Mouse (Mus musculus) heart, adult 2 months (tissue): ENCODE measurements around the gene Xrra1.

ENCODE experiments used
- CTCF ChIP-seq: fragments of 200-600 bp; IDR thresholded peaks from 2 replicates; pipeline ENCODE4 v1.8.1; 2022; ENCODE audit warnings: antibody characterized with exemption, mild to moderate bottlenecking, moderate library complexity
- EP300 ChIP-seq: fragments of 200-500 bp; IDR thresholded peaks from 2 replicates; pipeline ENCODE4 v1.6.1; 2011; ENCODE audit warnings: low read depth, low read length, control low read depth; ENCODE audit not compliant: insufficient read depth
- POLR2A ChIP-seq: fragments of 200-500 bp; IDR thresholded peaks from 2 replicates; pipeline ENCODE4 v1.6.1; 2011; ENCODE audit warnings: mild to moderate bottlenecking, low read depth, low read length, control low read depth; ENCODE audit not compliant: insufficient read depth

DNA sequence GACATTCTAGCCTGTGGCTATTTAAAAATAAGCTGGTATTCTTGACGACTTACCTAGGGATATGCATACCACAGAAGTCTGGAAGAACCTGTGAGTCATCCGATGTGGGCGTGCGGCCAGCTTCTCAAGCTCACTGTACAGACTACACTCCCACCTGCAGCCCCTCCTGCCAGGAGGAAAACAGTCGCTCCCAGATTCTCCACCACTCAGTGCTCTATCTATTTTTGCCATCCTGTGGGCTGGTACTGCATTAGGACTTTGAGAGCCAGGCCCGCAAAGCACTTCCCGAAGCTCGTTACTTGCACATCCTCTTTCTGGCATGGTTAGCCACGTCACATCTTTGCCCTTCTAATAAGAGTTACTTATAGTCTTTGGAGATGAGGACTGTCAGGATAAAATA lies 88.4 kb downstream of the Xrra1 start:
- TF ChIP-seq CTCF (no peak), POLR2A (no peak), EP300 (no peak)
